Mouse (Mus musculus): ENCODE measurements around the gene Nrg3.

DNA sequence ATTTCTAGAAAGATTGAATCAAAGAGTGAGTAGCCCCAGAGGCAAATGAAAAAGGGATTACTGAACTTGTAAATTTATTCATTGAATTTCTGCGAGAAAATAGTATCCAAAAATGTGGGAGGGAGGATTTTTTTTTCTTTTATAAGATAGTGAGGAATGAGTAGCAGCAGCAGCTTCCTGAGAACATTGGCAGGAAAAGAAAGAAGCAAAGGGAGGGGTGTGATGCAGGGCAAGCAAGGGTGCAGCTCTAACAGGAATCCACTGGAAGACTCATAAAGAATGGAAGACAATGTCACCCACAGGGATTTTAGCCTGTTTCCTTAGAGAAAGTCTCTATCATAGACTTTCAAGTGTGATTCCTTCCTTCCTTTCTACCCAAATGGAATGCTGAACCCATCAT is 377.7 kb downstream of the Nrg3 start:
- TF ChIP-seq TAL1 (IDR thresholded peaks at IDR 0.05; ENCODE audit: low read length): no peak
- no peak for TF ChIP-seq GATA1 (IDR thresholded peaks at IDR 0.05; ENCODE audit: low read length)

All from erythroblast, embryonic 14.5 days (primary cell).